Mouse (Mus musculus): Measurements from ENCODE around the gene Irf2bp2.

The Irf2bp2 gene

DNA sequence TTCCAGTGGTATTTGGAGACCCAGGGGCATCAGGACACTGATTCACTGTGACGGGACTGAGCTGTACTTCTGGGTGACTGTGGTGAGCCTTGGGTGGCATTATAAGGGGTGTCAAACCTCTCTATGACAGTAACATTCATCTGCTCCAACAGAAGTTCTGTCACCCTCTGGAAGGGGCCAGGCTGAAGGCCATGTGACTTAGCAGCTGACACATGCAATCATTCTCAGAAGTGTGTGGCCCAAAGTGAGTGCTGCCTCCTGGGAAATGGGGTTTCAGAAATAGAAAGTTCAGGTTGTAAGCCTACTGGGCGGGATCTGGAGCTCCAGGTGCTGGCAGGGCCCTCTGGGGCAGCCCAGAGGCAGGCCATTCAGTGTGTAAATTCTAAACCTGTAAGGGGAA lies 26.1 kb downstream of the Irf2bp2 start:
- DNase-seq (ENCODE audit: low spot score) = no peak

- DNase-seq (ENCODE audit: low spot score) = no peak
Measured at GRCm38 (mm10) chr8:126566446-126567062, 27.2 kb downstream of the Irf2bp2 start.

- DNase-seq (ENCODE audit: low spot score) = no peak
Measured at GRCm38 (mm10) chr8:126565954-126566445, 27.8 kb downstream of the Irf2bp2 start.

DNA sequence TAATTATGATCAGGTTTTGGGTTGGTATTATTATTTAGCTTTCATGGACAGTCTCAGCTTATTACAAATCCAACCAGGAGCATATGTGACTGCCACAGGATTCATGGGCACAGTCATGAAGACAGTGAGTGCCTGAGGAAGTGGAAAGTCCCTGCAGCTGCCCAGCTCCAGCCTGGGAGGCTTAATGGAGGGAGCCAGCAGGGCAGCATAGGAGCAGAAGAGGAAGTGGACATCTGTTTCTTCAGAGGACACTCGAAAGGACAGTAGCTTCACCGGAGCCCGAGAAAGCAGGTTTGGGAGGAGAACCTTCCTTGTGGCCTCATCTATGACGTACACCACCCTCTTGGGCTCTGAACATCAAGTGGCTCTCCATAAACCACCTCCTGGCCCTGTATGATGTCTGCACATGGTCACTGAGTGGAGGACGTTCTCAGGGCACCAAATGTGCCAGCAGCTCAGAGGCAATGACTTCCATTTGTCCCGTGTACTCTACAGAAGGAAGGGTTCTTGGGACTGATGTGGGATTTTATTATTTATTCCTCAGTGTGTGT lies 28.5 kb downstream of the Irf2bp2 start:
- no peak for DNase-seq (ENCODE audit: low spot score)

- DNase-seq (ENCODE audit: low spot score) = no peak
Measured at GRCm38 (mm10) chr8:126564551-126565154, 29.1 kb downstream of the Irf2bp2 start.

GRCm38 (mm10) chr8:126561316-126561841 lies 32.4 kb downstream of the Irf2bp2 start:
- no peak for DNase-seq (ENCODE audit: low spot score)

GRCm38 (mm10) chr8:126558400-126558953 lies 35.3 kb downstream of the Irf2bp2 start:
- DNase-seq (ENCODE audit: low spot score) = no peak

DNA sequence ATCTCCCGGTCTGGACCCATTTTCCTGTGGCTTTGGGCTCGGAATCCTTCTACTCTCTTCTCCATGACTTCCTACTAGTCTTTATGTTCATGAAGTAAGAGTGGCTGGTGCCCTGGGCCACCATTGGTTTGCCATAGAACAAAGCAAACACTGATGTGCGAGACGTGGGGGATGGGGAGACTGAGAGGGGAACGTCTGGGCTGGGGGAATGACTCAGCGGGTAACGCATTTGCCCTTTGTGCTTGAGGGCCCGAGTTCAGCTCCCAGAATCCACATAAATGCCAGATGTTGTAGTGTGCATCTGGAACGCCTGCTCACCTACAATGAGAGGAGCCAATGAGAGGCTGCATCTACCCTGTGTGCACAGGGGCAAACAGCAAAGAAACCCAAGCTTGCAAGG lies 36.4 kb downstream of the Irf2bp2 start:
- DNase-seq (ENCODE audit: low spot score) = no peak

DNA sequence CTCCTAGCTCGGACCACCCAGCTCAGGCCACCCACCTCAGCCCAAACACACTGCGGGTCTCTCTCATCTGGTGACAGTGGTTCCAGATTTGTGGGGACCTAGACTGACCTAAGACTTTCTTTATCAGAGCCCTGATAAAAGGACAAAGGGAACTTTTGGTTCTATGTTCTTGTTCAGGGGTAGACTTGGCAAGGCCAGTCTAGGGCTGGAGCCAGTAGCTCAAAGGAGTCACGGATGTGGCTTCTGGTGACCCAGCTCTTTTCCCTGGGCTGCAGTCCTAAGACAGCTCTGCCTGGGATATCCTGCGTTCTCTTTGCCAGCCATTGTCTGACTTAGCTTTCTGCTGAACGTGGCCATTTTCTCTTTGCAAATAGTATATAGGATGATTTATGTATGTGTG lies 37.1 kb downstream of the Irf2bp2 start:
- no peak for DNase-seq (ENCODE audit: low spot score)

DNA sequence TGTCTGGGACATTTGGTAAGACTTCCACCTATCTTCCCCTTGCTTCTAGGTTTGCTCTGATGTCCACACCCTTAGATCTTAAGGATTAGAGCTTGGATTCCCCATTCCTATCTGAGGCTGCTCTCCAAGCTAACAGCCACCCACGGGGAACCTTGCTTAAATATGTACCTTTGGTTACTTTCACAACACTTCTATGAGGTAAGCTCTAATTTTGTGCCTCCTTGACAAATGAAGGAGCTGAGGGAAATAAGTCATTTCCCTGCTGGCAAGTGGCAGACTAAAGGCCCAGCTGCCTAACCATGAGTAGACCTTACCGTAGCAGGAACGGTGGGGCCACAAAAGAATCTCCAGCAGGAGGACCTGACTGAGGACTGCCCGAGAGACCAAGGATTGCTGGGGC lies 39.0 kb downstream of the Irf2bp2 start:
- DNase-seq (ENCODE audit: low spot score) = no peak

DNA sequence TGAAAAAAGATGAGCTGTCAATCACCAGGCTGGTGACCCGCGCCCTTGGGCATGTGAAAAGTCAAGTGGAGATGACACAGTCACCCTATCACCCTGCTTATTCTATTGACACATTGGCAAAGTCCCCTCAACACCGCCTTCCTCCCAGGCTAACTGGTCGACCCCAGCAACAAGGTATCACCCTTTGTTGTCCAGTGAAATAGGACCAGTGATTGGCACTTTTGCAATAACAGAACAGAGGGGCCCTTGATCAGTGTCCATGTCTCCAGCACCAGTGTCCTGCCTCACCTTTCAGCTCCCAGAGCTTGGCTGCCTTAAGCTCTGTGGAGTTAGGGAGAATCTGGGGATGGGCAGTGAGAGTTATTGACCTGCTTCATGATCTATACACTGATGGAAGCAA lies 41.9 kb downstream of the Irf2bp2 start:
- DNase-seq (ENCODE audit: low spot score) = no peak

GRCm38 (mm10) chr8:126550944-126551357 lies 42.8 kb downstream of the Irf2bp2 start:
- DNase-seq (ENCODE audit: low spot score) = peak; percentile 57

DNA sequence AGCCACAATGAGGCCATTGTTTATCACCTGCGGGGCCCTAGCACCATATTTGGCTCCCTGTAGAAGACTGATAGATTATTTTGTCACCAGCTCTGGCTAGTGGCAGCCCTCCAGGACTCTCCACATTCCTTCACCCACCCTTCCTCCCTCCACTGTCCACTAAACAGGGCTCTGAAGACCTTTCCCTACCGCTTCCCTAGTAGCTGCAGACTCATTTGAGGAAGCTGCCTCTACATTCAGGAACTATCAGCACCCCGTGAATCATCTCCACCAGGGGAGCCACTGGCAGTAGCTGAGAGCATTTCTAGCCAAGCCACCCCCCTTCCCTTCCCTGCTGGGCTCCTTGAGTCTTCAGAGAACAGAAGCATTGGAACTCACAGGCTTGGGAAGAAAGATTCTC lies 45.9 kb downstream of the Irf2bp2 start:
- peak; percentile 37 for DNase-seq (ENCODE audit: low spot score)

DNA sequence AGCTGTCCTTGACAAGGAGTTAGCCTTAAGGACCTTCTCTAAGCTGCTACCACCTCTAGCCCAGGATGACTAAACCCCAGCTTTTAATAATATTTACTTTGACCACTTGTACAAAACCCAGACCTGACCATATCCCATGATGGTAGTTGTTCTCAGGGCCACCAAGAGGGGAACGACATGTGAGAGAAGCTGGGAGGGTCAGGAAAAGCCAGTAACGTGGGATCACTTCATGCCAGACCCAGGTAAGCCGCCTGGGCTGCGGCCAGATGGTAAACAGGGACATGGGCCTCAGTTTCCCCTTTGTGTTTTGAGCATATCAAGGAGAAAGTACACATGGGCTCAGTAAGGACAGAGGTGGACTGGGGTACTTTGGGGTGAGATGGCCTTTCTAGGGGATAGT lies 46.4 kb downstream of the Irf2bp2 start:
- DNase-seq (ENCODE audit: low spot score) = no peak

GRCm38 (mm10) chr8:126546480-126546879 lies 47.3 kb downstream of the Irf2bp2 start:
- no peak for DNase-seq (ENCODE audit: low spot score)

GRCm38 (mm10) chr8:126543407-126543806 lies 50.4 kb downstream of the Irf2bp2 start:
- DNase-seq (ENCODE audit: low spot score) = no peak

GRCm38 (mm10) chr8:126542757-126543156 lies 51.0 kb downstream of the Irf2bp2 start:
- no peak for DNase-seq (ENCODE audit: low spot score)

DNA sequence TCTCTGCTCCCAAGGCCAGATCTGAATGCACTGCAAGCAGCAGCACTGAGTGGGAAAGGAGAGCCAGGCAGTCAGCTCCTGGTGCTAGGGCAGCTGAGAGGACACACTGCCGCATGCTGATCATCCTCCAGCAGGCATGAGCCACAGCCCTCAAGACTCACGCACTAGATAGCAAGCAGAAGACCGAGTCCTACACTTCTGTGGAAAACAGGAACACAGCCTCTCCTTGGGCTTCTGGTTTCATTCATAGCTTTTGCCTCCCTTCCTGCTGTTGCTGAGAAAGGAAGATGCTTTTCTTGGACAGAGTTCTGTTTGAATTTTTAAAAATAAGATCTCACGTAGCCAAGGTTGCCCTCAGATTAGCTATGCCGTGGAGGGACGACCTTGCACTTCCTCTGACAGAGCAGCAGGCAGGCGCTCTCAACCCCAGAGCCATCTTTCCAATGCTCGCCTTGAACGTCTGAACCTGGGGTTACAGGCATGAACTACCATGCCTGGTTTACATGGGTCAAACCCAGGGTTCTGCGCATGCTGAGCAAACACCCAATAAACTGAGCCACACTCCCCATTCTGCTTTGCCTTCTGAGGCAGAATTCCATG lies 51.6 kb downstream of the Irf2bp2 start:
- DNase-seq (ENCODE audit: low spot score) = no peak

- DNase-seq (ENCODE audit: low spot score) = no peak
Measured at GRCm38 (mm10) chr8:126540298-126540697, 53.5 kb downstream of the Irf2bp2 start.

GRCm38 (mm10) chr8:126539355-126540093 lies 54.3 kb downstream of the Irf2bp2 start:
- DNase-seq (ENCODE audit: low spot score) = peak; percentile 46

- no peak for DNase-seq (ENCODE audit: low spot score)
Measured at GRCm38 (mm10) chr8:126538648-126539354, 55.0 kb downstream of the Irf2bp2 start.

Data from urinary bladder, postnatal 25 days (tissue).